Mouse (Mus musculus) forebrain, postnatal 0 days (tissue): ENCODE data around the gene Olfr279. TPM values are rescaled to one million over a fixed set of nuclear protein-coding genes. Genes with fewer than 3 reads are reported as not detected.

ENCODE experiments used
- ATAC-seq: fragments of 200-750 bp; cut with Nextera tagmentation; 2 replicates; pipeline ENCODE4 v1.8.0; 2017; ENCODE audit warnings: mild to moderate bottlenecking, moderate library complexity
- DNase-seq: peaks from one replicate; pipeline ENCODE4 v3.0.0-alpha.2; 2015
- H3K27ac ChIP-seq: fragments of 300-500 bp; sonication (generic); 2 replicates; pipeline ENCODE4 v1.5.1; 2014; ENCODE audit warnings: low read depth, mild to moderate bottlenecking, antibody characterized with exemption, low read length, moderate library complexity, mixed read lengths
- H3K27me3 ChIP-seq: fragments of 300-500 bp; sonication (generic); 2 replicates; pipeline ENCODE4 v1.6.1; 2014; ENCODE audit warnings: mild to moderate bottlenecking, low read length, mixed read lengths; ENCODE audit not compliant: insufficient read depth
- H3K36me3 ChIP-seq: fragments of 300-500 bp; sonication (generic); 2 replicates; pipeline ENCODE4 v1.6.1; 2014; ENCODE audit warnings: mild to moderate bottlenecking, moderate library complexity; ENCODE audit not compliant: insufficient read depth
- H3K4me1 ChIP-seq: fragments of 300-500 bp; sonication (generic); 2 replicates; pipeline ENCODE4 v1.6.1; 2014; ENCODE audit warnings: antibody characterized with exemption; ENCODE audit not compliant: insufficient read depth
- H3K4me2 ChIP-seq: fragments of 300-500 bp; sonication (generic); 2 replicates; pipeline ENCODE4 v1.6.1; 2014; ENCODE audit warnings: low read depth, mild to moderate bottlenecking, moderate library complexity
- H3K4me3 ChIP-seq: fragments of 300-500 bp; sonication (generic); 2 replicates; pipeline ENCODE4 v1.5.1; 2014; ENCODE audit warnings: low read depth, low read length, mixed read lengths
- H3K9ac ChIP-seq: fragments of 300-500 bp; sonication (generic); 2 replicates; pipeline ENCODE4 v1.6.1; 2014; ENCODE audit warnings: mild to moderate bottlenecking
- H3K9me3 ChIP-seq: fragments of 300-500 bp; sonication (generic); 2 replicates; pipeline ENCODE4 v1.6.1; 2016; ENCODE audit warnings: low read length
- CTCF ChIP-seq: sonication (generic); IDR thresholded peaks from 2 replicates; pipeline ENCODE4 v1.5.1; 2016; ENCODE audit warnings: antibody characterized with exemption, control low read depth, low read depth
- WGBS: fragments of 180-500 bp; shearing (Covaris S2); extraction: QIAGEN DNeasy Blood & Tissue Kit; methylation state at CpG from one replicate; pipeline ENCODE4 v1.1.7; 2014; 5-methylcytosine and 5-hydroxymethylcytosine counted together
- polyA plus RNA-seq: library from polyadenylated mRNA; unstranded; fragments of >200 nt; fragmentation: Nextera tagmentation; extraction: Ambion mirVana; gene quantifications from 2 replicates; pipeline ENCODE4 v1.2.1, GENCODE M21; 2015
- total RNA-seq: library from RNA; depleted of rRNA; stranded (reverse); fragments of >200 nt; gene quantifications from 2 replicates; pipeline ENCODE4 v1.2.3, GENCODE M21; 2014

Gene Olfr279
- total and polyA plus RNA-seq, 2 experiments from 2014 or later = not detected

- H3K9me3 ChIP-seq = no peaks in the 10 kb centered on the region
- no peak for ATAC-seq
- no peak overlapping the region for H3K4me2 ChIP-seq
- no peak overlapping the region for H3K27ac ChIP-seq
- peak; percentile 42 for TF ChIP-seq CTCF
- 59% methylated on average over 10 of the region's 10 CpGs for WGBS
- H3K27me3 ChIP-seq = no peaks in the 10 kb centered on the region
- no peak overlapping the region for H3K9ac ChIP-seq
- H3K4me1 ChIP-seq = no peaks in the 10 kb centered on the region
- no peak overlapping the region for H3K4me3 ChIP-seq
- no peak for DNase-seq
- H3K36me3 ChIP-seq = no peaks in the 10 kb centered on the region
Observed at GRCm38 (mm10) chr15:98475382-98475781, 16.8 kb upstream of the Olfr279 start.

DNA sequence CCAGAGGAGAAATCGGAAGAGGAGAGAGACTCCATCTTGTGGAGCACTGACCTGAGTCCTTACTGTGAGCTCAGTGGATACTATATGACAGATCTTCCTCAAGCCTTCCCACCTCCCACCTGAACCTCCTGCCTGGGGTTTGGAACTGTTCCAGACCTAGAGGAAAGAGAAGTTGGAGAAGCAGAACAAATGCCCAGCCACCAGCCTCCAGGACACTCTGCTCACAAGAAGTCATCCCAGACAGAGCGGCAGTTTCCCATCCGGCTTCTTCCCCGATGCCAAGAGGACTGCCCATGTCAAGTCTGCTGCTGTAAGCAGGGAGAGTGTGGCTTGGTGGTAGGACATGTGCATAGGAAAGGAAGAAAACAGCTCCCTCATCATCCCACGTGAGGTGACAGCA, 15.9 kb upstream of the Olfr279 start:
- no peak for ATAC-seq
- Histone ChIP-seq H3K4me1 (no peaks in the 10 kb centered on the region), H3K27me3 (no peaks in the 10 kb centered on the region), H3K4me3 (no peak overlapping the region), H3K27ac (no peak overlapping the region), H3K4me2 (no peak overlapping the region), H3K36me3 (no peaks in the 10 kb centered on the region), H3K9me3 (no peaks in the 10 kb centered on the region), H3K9ac (no peak overlapping the region)
- DNase-seq = no peak
- WGBS = 66% methylated on average over 5 of the region's 5 CpGs
- TF ChIP-seq CTCF = no peak

DNA sequence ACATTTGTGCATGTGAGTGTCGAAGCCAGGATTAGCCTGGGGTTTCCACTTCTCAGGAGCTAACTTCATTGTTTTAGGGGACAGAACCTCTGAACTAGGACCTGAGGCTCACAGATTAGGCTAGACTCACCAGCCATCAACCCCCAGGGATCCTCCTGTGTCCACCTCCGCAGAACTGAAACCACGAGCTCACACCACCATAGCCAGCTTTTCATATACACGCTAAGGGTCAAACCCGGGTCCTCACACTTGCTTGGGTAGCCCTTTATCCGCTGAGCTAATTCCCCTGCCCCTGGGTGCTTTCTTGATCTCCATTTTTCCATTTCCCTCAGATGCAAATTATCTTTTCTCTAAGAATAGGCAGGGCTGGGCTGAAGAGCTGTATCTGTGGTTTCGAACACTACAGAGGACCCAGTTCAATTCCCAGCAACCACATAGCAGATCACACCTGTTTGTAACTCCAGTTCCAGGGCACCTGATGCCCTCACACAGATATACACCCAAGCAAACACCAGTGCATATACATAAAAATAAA, 12.6 kb upstream of the Olfr279 start:
- Histone ChIP-seq H3K9ac (no peak overlapping the region), H3K4me1 (no peaks in the 10 kb centered on the region), H3K4me2 (no peak overlapping the region), H3K36me3 (no peaks in the 10 kb centered on the region), H3K9me3 (no peaks in the 10 kb centered on the region), H3K27me3 (no peaks in the 10 kb centered on the region), H3K4me3 (no peak overlapping the region), H3K27ac (no peak overlapping the region)
- DNase-seq = no peak
- no peak for TF ChIP-seq CTCF
- WGBS = 70% methylated on average over 7 of the region's 7 CpGs
- no peak for ATAC-seq

DNA sequence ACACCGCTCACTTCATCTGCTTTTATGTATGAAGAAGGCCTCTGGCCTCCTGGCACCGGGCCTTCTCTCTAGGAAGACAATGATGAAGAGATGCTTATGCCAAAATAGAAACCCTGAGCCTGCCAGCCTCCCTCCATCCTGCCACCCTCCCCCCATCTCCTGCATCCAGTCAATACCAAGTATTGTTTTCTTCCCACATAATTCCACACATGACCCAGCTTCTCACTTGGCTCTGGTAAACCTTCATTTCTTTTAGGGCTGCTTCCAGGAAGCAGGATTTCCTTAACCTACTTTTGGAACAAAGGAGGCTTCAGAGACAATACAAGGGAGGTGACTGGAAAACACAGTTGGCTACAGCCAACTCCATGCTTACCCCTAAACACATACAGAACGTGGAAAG, 9.5 kb upstream of the Olfr279 start, which contains the start of gene Lalba:
Gene Lalba, minus strand, starts transcription at position 21 of the 400 bp plus-strand sequence.
- no peak within 1 kb of the TSS for H3K9ac ChIP-seq
- H3K9me3 ChIP-seq = no peaks in the 10 kb centered on the region
- ATAC-seq = no peak
- H3K4me1 ChIP-seq = no peaks in the 10 kb centered on the region
- WGBS = 51% methylated on average over 3 of the region's 3 CpGs
- H3K27ac ChIP-seq = no peak within 1 kb of the TSS
- H3K4me2 ChIP-seq = no peak within 1 kb of the TSS
- H3K27me3 ChIP-seq = no peaks in the 10 kb centered on the region
- DNase-seq = no peak
- no peak within 1 kb of the TSS for H3K4me3 ChIP-seq
- no peak for TF ChIP-seq CTCF
- no peaks in the 10 kb centered on the region for H3K36me3 ChIP-seq

DNA sequence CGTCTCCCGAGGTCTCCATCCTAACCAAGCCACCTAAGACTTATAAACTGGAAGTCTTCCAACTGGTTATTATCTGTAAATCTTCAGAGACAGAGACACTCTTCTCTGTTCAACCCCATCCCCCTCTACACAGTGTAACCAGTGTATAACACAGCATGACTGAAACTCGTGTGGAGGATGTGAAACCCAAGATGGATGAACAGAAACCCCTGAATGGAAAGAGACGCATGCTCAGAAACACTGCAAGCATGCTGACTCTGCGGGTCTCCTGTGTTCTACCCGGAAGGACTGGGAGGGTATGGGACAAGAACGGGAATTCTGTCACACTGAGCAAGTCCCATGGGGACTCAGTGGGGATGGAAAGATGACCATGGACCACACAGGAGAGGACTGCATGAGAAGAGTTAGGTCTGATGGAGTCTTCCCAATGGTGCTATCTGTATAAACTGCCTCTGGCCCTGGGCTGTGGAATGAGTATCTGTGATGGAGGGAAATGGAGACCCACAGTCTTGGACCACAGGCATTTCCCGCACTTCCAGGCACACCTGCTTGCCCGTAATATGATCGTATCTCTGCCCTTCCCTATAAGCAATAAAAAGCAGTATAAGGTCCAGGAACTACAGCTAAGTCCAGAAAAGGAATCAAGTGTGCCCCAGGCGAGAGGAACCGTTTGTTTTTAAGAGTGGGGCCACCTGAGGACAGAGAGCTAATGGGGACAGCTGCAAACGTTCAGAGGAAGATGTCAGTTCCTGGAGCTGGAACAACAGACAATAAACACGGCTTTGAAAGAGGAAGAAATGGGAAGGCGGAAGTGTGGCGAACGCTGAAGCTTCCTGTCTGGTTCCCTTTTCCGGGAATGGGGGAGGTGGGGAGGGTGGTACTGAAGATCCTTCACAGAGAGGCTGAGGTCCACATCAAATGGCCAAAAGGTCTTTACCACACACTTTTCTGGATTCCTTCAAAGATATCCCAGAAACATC, 8.0 kb upstream of the Olfr279 start:
- Histone ChIP-seq H3K9ac (no peak overlapping the region), H3K27me3 (no peaks in the 10 kb centered on the region), H3K9me3 (no peaks in the 10 kb centered on the region), H3K4me2 (no peak overlapping the region), H3K36me3 (no peaks in the 10 kb centered on the region), H3K4me3 (no peak overlapping the region), H3K27ac (no peak overlapping the region), H3K4me1 (no peaks in the 10 kb centered on the region)
- 80% methylated on average over 18 of the region's 18 CpGs for WGBS
- DNase-seq (no peak), ATAC-seq (no peak)
- TF ChIP-seq CTCF = no peak

DNA sequence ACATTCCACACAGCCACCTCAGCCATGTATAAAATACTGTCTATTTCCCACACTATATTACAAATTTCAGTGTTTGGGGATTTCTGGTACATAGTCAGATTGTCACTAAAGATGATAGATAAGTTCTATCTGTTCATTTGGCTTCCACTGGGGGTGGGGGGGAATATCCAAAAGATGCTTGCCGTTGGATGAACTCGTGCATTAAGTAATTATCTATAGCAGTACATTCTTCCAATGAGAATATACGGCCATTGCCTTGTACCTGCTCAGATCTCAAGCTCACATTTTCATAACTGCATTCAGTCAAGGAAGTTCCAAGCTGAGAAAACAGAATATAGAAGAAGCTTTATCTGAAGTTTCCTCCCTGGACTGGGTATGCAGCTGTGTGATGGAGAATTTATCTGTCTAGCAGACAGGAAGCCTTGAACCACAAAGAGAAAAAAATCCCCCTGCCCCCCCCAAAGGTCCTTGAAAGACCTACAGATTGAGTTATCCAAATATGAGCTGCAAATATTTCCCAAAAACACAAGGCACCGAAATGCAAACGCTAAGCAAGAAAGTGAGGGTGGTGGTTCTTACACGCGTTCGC, 5.7 kb upstream of the Olfr279 start:
- Histone ChIP-seq H3K9me3 (no peaks in the 10 kb centered on the region), H3K9ac (no peak overlapping the region), H3K4me1 (no peaks in the 10 kb centered on the region), H3K27ac (no peak overlapping the region), H3K27me3 (no peaks in the 10 kb centered on the region), H3K36me3 (no peaks in the 10 kb centered on the region), H3K4me3 (no peak overlapping the region), H3K4me2 (no peak overlapping the region)
- no peak for ATAC-seq
- no peak for TF ChIP-seq CTCF
- DNase-seq = no peak
- WGBS = 96% methylated on average over 8 of the region's 8 CpGs

DNA sequence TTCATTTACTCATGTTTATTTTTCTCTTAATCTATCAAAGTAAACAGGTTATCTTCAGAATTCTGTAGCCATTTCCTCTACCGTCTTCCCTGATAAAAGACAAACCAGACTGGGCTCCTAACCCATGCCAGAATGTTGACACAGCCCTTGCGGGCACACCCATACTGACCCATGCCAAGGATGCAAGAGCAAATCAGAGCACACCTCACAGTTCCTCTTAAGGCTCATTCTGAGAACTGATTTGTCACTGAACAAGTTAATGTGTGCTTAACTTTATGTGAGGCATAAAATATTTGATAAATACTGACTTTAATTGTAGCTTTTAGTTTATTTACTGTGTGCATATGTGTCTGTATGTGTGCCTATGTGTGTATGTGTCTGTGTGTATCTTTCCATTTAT, 870 bp upstream of the Olfr279 start:
- H3K4me2 ChIP-seq = no peak overlapping the region
- ATAC-seq = no peak
- H3K27ac ChIP-seq = no peak overlapping the region
- TF ChIP-seq CTCF = no peak
- H3K27me3 ChIP-seq = no peaks in the 10 kb centered on the region
- no peak overlapping the region for H3K9ac ChIP-seq
- DNase-seq = no peak
- H3K9me3 ChIP-seq = no peaks in the 10 kb centered on the region
- WGBS = 87% methylated on average over 2 of the region's 2 CpGs
- H3K36me3 ChIP-seq = no peaks in the 10 kb centered on the region
- no peak overlapping the region for H3K4me3 ChIP-seq
- H3K4me1 ChIP-seq = no peaks in the 10 kb centered on the region
